Mouse (Mus musculus): ENCODE measurements around the gene Map4k5. TPM values are rescaled to one million over a fixed set of nuclear protein-coding genes. Genes with fewer than 3 reads are reported as not detected.

Gene Map4k5
- total RNA-seq (2017): 40.6 and 46.7 TPM in 2 replicates

GRCm38 (mm10) chr12:69892371-69893251 lies at the start of gene Map4k5, which contains the start of gene Atl1:
Gene Map4k5 (minus strand): TSS chr12:69893200.
Gene Atl1 (plus strand): TSS chr12:69892614.
- peak; percentile 87 for ATAC-seq (ENCODE audit: extremely low read depth, insufficient number of reproducible peaks, low FRiP score, poor library complexity, severe bottlenecking)

GRCm38 (mm10) chr12:69941655-69942329 lies 48.8 kb upstream of the Map4k5 start:
- no peak for ATAC-seq (ENCODE audit: extremely low read depth, insufficient number of reproducible peaks, low FRiP score, poor library complexity, severe bottlenecking)

- no peak for ATAC-seq (ENCODE audit: extremely low read depth, insufficient number of reproducible peaks, low FRiP score, poor library complexity, severe bottlenecking)
Observed at GRCm38 (mm10) chr12:69939291-69939690, 46.3 kb upstream of the Map4k5 start.

GRCm38 (mm10) chr12:69937731-69938130 lies 44.7 kb upstream of the Map4k5 start:
- ATAC-seq (ENCODE audit: extremely low read depth, insufficient number of reproducible peaks, low FRiP score, poor library complexity, severe bottlenecking): no peak

- no peak for ATAC-seq (ENCODE audit: extremely low read depth, insufficient number of reproducible peaks, low FRiP score, poor library complexity, severe bottlenecking)
Observed at GRCm38 (mm10) chr12:69926716-69927115, 33.7 kb upstream of the Map4k5 start.

GRCm38 (mm10) chr12:69924012-69924411 lies 31.0 kb upstream of the Map4k5 start:
- peak; percentile 61; the same call in 1 of the 2 replicates for ATAC-seq (ENCODE audit: extremely low read depth, insufficient number of reproducible peaks, low FRiP score, poor library complexity, severe bottlenecking)

- ATAC-seq (ENCODE audit: extremely low read depth, insufficient number of reproducible peaks, low FRiP score, poor library complexity, severe bottlenecking): no peak
Observed at GRCm38 (mm10) chr12:69923603-69924002, 30.6 kb upstream of the Map4k5 start.

GRCm38 (mm10) chr12:69923128-69923527 lies 30.1 kb upstream of the Map4k5 start:
- no peak for ATAC-seq (ENCODE audit: extremely low read depth, insufficient number of reproducible peaks, low FRiP score, poor library complexity, severe bottlenecking)

GRCm38 (mm10) chr12:69922099-69922498 lies 29.1 kb upstream of the Map4k5 start:
- no peak for ATAC-seq (ENCODE audit: extremely low read depth, insufficient number of reproducible peaks, low FRiP score, poor library complexity, severe bottlenecking)

- ATAC-seq (ENCODE audit: extremely low read depth, insufficient number of reproducible peaks, low FRiP score, poor library complexity, severe bottlenecking): no peak
Observed at GRCm38 (mm10) chr12:69917870-69918269, 24.9 kb upstream of the Map4k5 start.

- ATAC-seq (ENCODE audit: extremely low read depth, insufficient number of reproducible peaks, low FRiP score, poor library complexity, severe bottlenecking): 0 out of 2 replicates have a peak, but pooled peaks have one; percentile 26
Observed at GRCm38 (mm10) chr12:69912737-69913136, 19.7 kb upstream of the Map4k5 start.

GRCm38 (mm10) chr12:69911906-69912305 lies 18.9 kb upstream of the Map4k5 start:
- ATAC-seq (ENCODE audit: extremely low read depth, insufficient number of reproducible peaks, low FRiP score, poor library complexity, severe bottlenecking): no peak

GRCm38 (mm10) chr12:69908511-69908900 lies 15.5 kb upstream of the Map4k5 start:
- no peak for ATAC-seq (ENCODE audit: extremely low read depth, insufficient number of reproducible peaks, low FRiP score, poor library complexity, severe bottlenecking)

GRCm38 (mm10) chr12:69907667-69908510 lies 14.9 kb upstream of the Map4k5 start:
- ATAC-seq (ENCODE audit: extremely low read depth, insufficient number of reproducible peaks, low FRiP score, poor library complexity, severe bottlenecking): no peak

GRCm38 (mm10) chr12:69904991-69905390 lies 12.0 kb upstream of the Map4k5 start:
- ATAC-seq (ENCODE audit: extremely low read depth, insufficient number of reproducible peaks, low FRiP score, poor library complexity, severe bottlenecking): no peak

GRCm38 (mm10) chr12:69898119-69898518 lies 5.1 kb upstream of the Map4k5 start:
- no peak for ATAC-seq (ENCODE audit: extremely low read depth, insufficient number of reproducible peaks, low FRiP score, poor library complexity, severe bottlenecking)

- ATAC-seq (ENCODE audit: extremely low read depth, insufficient number of reproducible peaks, low FRiP score, poor library complexity, severe bottlenecking): no peak
Observed at GRCm38 (mm10) chr12:69895046-69895445, 2.0 kb upstream of the Map4k5 start.

- no peak for ATAC-seq (ENCODE audit: extremely low read depth, insufficient number of reproducible peaks, low FRiP score, poor library complexity, severe bottlenecking)
Observed at GRCm38 (mm10) chr12:69893927-69894326, 927 bp upstream of the Map4k5 start.

- no peak for ATAC-seq (ENCODE audit: extremely low read depth, insufficient number of reproducible peaks, low FRiP score, poor library complexity, severe bottlenecking)
Observed at GRCm38 (mm10) chr12:69891721-69892120, 1.3 kb downstream of the Map4k5 start.

All from neutrophil, adult 5-6 weeks (primary cell).